Mouse (Mus musculus) spleen, adult 2 months (tissue): ENCODE results near the gene Zfr.
"Not testable (repeated sequence)": the region's sequence is repeated elsewhere in the genome, so short reads cannot be mapped to it uniquely, and the experiment has no call there.

Experiments
- CTCF ChIP-seq: fragments of 200-500 bp; IDR thresholded peaks from 2 replicates; pipeline ENCODE4 v1.5.1; 2011; ENCODE audit warnings: mild to moderate bottlenecking, inconsistent platforms; ENCODE audit not compliant: insufficient read depth, insufficient read length, insufficient replicate concordance; ENCODE audit errors: extremely low read depth
- POLR2A ChIP-seq: fragments of 200-500 bp; IDR thresholded peaks from 2 replicates; pipeline ENCODE4 v1.6.1; 2011; ENCODE audit warnings: low read depth, low read length, inconsistent platforms

GRCm38 (mm10) chr15:12108922-12109321 is 8.7 kb upstream of the Zfr start:
- TF ChIP-seq CTCF, POLR2A: not testable (repeated sequence)
